Mouse (Mus musculus) hindbrain, postnatal 0 days (tissue): Measurements from ENCODE around the gene Igfbp4. TPM values are rescaled to one million over a fixed set of nuclear protein-coding genes. Genes with fewer than 3 reads are reported as not detected.

ENCODE experiments used
- ATAC-seq: fragments of 200-750 bp; cut with Nextera tagmentation; 2 replicates; pipeline ENCODE4 v1.8.0; 2017; ENCODE audit warnings: mild to moderate bottlenecking, moderate TSS enrichment, moderate library complexity
- DNase-seq: peaks from one replicate; pipeline ENCODE4 v3.0.0-alpha.2; 2015; ENCODE audit warnings: low spot score
- H3K27ac ChIP-seq: fragments of 300-500 bp; sonication (generic); 2 replicates; pipeline ENCODE4 v1.5.1; 2014; ENCODE audit warnings: mild to moderate bottlenecking
- H3K27me3 ChIP-seq: fragments of 300-500 bp; sonication (generic); 2 replicates; pipeline ENCODE4 v1.6.1; 2014; ENCODE audit warnings: low read length, mixed read lengths; ENCODE audit not compliant: insufficient read depth
- H3K36me3 ChIP-seq: fragments of 300-500 bp; sonication (generic); 2 replicates; pipeline ENCODE4 v1.6.1; 2014; ENCODE audit warnings: low read length, mixed read lengths; ENCODE audit not compliant: insufficient read depth
- H3K4me1 ChIP-seq: fragments of 300-500 bp; sonication (generic); 2 replicates; pipeline ENCODE4 v1.6.1; 2014; ENCODE audit warnings: antibody characterized with exemption, low read length, mixed read lengths; ENCODE audit not compliant: insufficient read depth
- H3K4me2 ChIP-seq: fragments of 300-500 bp; sonication (generic); 2 replicates; pipeline ENCODE4 v1.6.1; 2014; ENCODE audit warnings: low read depth, mild to moderate bottlenecking, low read length, moderate library complexity, mixed read lengths
- H3K4me3 ChIP-seq: fragments of 300-500 bp; sonication (generic); 2 replicates; pipeline ENCODE4 v1.5.1; 2014; ENCODE audit warnings: low read length
- H3K9ac ChIP-seq: fragments of 300-500 bp; sonication (generic); replicated peaks from 2 replicates; pipeline ENCODE4 v1.6.1; 2014; ENCODE audit warnings: mild to moderate bottlenecking, low read length, moderate library complexity, mixed read lengths
- H3K9me3 ChIP-seq: fragments of 300-500 bp; sonication (generic); 2 replicates; pipeline ENCODE4 v1.6.1; 2016; ENCODE audit warnings: low read length, mixed read lengths
- CTCF ChIP-seq: IDR thresholded peaks from 2 replicates; pipeline ENCODE4 v1.5.1; 2016; ENCODE audit warnings: antibody characterized with exemption, control low read depth, low read depth
- WGBS: fragments of 180-500 bp; shearing (Covaris S2); extraction: QIAGEN DNeasy Blood & Tissue Kit; methylation state at CpG from one replicate; pipeline ENCODE4 v1.1.7; 2014; 5-methylcytosine and 5-hydroxymethylcytosine counted together
- polyA plus RNA-seq: library from polyadenylated mRNA; unstranded; fragments of >200 nt; fragmentation: Nextera tagmentation; extraction: Ambion mirVana; gene quantifications from 2 replicates; pipeline ENCODE4 v1.2.1, GENCODE M21; 2015
- total RNA-seq: library from RNA; depleted of rRNA; stranded (reverse); fragments of >200 nt; gene quantifications from 2 replicates; pipeline ENCODE4 v1.2.3, GENCODE M21; 2014; rRNA removed

Igfbp4 gene
- total RNA-seq (81.3 and 82.2 TPM in 2 replicates), polyA plus RNA-seq (96.3 and 103 TPM in 2 replicates)

DNA sequence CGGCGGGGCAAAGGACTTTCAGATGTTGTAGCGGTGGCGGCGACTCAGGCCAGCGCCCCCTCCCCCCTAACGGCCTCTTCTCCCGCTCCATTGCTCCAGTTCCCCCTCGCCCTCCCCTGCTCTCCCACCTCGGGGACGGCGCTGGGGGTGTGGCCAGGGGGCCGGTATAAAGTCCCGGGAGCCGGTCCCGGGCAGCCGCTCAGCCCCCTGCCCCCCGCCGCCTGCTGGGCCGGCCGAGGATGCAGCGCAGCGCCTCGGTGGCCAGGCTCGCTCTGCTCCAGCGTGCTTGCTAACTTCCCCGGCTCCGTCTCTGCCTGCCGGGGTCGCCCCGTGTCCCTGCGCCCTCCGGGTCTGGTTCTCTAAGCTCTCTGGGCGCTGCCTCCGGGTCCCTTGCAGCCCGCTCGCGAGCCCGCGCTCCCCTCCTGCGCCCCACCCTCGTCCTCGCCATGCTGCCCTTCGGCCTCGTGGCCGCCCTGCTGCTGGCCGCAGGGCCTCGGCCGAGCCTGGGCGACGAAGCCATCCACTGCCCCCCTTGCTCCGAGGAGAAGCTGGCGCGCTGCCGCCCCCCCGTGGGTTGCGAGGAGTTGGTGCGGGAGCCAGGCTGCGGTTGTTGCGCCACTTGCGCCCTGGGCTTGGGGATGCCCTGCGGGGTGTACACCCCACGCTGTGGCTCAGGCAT is at the start of gene Igfbp4:
Igfbp4 (plus strand) TSS at position 194 of the 679 bp plus-strand sequence.
- WGBS: under 1% methylated on average over 60 of the region's 63 CpGs
- H3K4me1 ChIP-seq: peaks cover 12% of the 10 kb centered on the region
- H3K4me3 ChIP-seq: peak within 1 kb of the TSS; percentile 54
- H3K27ac ChIP-seq: peak within 1 kb of the TSS; percentile 68
- no peaks in the 10 kb centered on the region for H3K9me3 ChIP-seq
- H3K36me3 ChIP-seq: no peaks in the 10 kb centered on the region
- peak; percentile 13; the same call in 1 of the 2 replicates for TF ChIP-seq CTCF
- peak within 1 kb of the TSS; percentile 99 for H3K4me2 ChIP-seq
- H3K9ac ChIP-seq: peak within 1 kb of the TSS; percentile 70
- no peaks in the 10 kb centered on the region for H3K27me3 ChIP-seq
- DNase-seq: peak; percentile 78
- ATAC-seq: peak; percentile 51

DNA sequence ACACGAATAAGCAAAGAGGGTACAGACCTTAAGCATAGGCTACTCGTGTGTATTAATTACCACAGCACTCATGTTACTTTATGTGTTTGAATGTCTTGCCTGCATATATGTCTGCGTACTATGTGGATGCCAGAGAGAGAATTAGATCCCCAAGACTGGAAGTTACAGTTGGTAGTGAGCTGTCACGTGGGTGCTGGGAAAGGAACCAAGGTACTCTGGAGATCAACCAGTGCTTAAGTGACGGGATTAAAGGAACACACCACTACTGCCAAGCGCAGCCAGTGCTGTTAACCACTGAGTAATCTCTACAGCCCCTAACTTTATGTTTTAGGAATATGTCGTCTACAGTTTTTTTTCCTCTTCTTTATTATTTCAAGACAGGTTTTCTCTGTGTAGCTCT is 45.1 kb upstream of the Igfbp4 start:
- no peaks in the 10 kb centered on the region for H3K9me3 ChIP-seq
- 93% methylated on average over 7 of the region's 7 CpGs for WGBS
- no peak overlapping the region for H3K4me2 ChIP-seq
- no peak for DNase-seq
- H3K9ac ChIP-seq: no peak overlapping the region
- H3K4me1 ChIP-seq: no peaks in the 10 kb centered on the region
- H3K36me3 ChIP-seq: no peaks in the 10 kb centered on the region
- no peak for TF ChIP-seq CTCF
- no peaks in the 10 kb centered on the region for H3K27me3 ChIP-seq
- no peak overlapping the region for H3K27ac ChIP-seq
- H3K4me3 ChIP-seq: no peak overlapping the region
- ATAC-seq: no peak

DNA sequence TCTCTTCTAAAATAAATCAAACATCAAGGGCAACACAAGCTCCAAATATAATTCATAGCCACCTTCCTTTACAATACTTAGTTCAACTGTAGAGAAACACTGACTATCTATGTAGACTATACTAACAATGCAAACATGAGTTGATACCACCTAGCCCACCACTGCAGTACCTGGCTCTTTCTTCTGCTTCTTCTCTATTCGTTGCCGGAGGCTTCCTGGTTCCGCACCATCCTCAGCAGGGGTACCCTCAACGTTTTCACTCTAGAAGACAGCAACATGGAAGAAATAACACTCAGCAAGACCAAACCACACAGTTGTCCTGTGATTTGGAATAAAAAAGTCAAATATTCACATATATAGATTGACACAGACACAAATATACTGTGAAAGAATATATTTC is 43.4 kb upstream of the Igfbp4 start:
- DNase-seq: no peak
- Histone ChIP-seq H3K4me3 (no peak overlapping the region), H3K27me3 (no peaks in the 10 kb centered on the region), H3K36me3 (no peaks in the 10 kb centered on the region), H3K27ac (no peak overlapping the region), H3K9me3 (no peaks in the 10 kb centered on the region), H3K4me1 (no peaks in the 10 kb centered on the region), H3K9ac (no peak overlapping the region), H3K4me2 (no peak overlapping the region)
- ATAC-seq: no peak
- no peak for TF ChIP-seq CTCF
- WGBS: 95% methylated on average over 4 of the region's 4 CpGs

DNA sequence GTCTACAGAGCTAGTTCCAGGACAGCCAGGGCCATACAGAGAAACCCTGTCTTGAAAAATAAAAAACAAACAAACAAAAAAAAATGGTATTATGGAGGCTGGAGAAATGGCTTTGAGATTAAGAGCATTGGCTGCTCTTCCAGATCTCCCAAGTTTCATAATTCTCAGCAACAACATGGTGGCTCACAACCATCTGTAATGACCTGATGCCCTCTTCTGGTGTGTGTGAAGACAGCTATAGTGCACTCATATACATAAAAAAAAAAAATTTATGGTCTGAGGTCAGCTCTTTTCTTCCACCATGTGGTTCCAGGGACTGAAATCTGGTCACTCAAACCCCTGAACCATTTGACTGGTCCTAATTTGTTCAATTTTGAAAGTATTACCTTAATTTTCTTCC is 42.3 kb upstream of the Igfbp4 start:
- Histone ChIP-seq H3K27ac (no peak overlapping the region), H3K27me3 (no peaks in the 10 kb centered on the region), H3K9me3 (no peaks in the 10 kb centered on the region), H3K4me3 (no peak overlapping the region), H3K9ac (no peak overlapping the region), H3K4me1 (no peaks in the 10 kb centered on the region), H3K36me3 (no peaks in the 10 kb centered on the region), H3K4me2 (no peak overlapping the region)
- ATAC-seq: no peak
- DNase-seq: no peak
- peak; percentile 29; the same call in 1 of the 2 replicates for TF ChIP-seq CTCF

DNA sequence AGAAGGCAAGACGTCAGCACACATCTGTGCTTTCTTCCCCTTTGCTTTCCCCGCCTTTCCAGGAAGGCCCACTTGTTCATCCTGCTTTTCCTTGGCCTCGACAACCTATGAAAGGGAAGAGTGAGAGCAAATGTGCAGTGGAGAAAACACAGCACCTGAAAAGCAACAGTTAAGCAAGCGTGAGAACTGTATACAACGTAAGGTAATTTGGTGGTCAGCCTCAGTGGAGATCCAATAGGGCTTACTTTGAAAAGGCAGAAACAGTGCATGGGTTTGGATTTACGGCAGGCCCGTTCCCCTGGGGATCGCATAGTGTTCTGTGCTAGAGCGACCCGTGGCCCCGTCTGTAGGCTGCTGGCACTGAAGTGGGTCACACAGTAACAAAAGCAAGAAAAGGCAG is 41.8 kb upstream of the Igfbp4 start:
- no peak overlapping the region for H3K27ac ChIP-seq
- no peak overlapping the region for H3K4me3 ChIP-seq
- H3K27me3 ChIP-seq: no peaks in the 10 kb centered on the region
- no peak overlapping the region for H3K9ac ChIP-seq
- ATAC-seq (no peak), DNase-seq (no peak)
- H3K4me2 ChIP-seq: no peak overlapping the region
- no peak for TF ChIP-seq CTCF
- no peaks in the 10 kb centered on the region for H3K9me3 ChIP-seq
- H3K4me1 ChIP-seq: no peaks in the 10 kb centered on the region
- H3K36me3 ChIP-seq: no peaks in the 10 kb centered on the region
- WGBS: 87% methylated on average over 11 of the region's 11 CpGs

DNA sequence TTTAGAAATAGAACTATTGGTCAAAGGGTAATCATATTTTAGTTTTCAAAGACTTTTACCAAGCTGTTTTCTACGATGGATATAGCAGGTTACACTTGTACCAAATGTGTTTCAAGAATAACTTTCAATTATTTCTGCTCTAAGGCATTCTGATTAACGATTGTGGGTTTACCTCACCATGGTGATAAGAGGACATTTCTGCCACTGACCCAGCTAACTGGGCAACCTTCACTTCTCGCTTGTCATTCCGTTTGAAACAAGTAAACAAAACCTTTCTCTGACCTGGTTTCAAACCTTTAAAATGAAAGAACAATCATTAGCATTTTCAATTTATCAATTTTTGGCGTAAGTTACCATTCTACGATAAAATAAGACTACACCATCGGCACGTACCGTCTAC is 34.3 kb upstream of the Igfbp4 start:
- no peaks in the 10 kb centered on the region for H3K27me3 ChIP-seq
- no peaks in the 10 kb centered on the region for H3K4me1 ChIP-seq
- ATAC-seq (no peak), DNase-seq (no peak)
- WGBS: 88% methylated on average over 9 of the region's 9 CpGs
- H3K9me3 ChIP-seq: no peaks in the 10 kb centered on the region
- H3K36me3 ChIP-seq: no peaks in the 10 kb centered on the region
- TF ChIP-seq CTCF: no peak
- no peak overlapping the region for H3K9ac ChIP-seq
- H3K27ac ChIP-seq: no peak overlapping the region
- H3K4me2 ChIP-seq: no peak overlapping the region
- H3K4me3 ChIP-seq: no peak overlapping the region

DNA sequence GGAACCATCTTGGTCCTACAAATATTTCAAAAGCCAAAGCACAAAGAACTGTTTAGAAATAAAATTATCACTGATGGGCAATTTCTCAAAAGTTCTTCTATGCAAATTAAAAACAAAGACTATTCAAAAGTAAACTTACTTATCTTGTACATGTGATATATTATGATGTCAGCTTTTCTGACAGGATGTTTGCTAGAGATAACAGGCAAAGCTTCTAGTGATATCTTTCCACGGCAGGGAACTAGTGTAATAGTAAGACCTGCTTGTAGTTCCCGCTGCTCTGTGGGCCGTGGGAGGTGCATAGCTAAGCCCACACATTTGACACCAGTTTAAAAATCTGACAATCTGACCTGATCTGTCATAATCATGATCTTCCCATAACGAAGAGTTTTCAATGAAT is 30.9 kb upstream of the Igfbp4 start:
- Histone ChIP-seq H3K27me3 (no peaks in the 10 kb centered on the region), H3K4me3 (no peak overlapping the region), H3K4me1 (no peaks in the 10 kb centered on the region), H3K9me3 (no peaks in the 10 kb centered on the region), H3K4me2 (no peak overlapping the region), H3K9ac (no peak overlapping the region), H3K36me3 (no peaks in the 10 kb centered on the region), H3K27ac (no peak overlapping the region)
- ATAC-seq (no peak), DNase-seq (no peak)
- WGBS: 90% methylated on average over 4 of the region's 4 CpGs
- TF ChIP-seq CTCF: no peak
